Mouse (Mus musculus) ovary, adult 2 months (tissue): ENCODE measurements around the gene Fbxo39. TPM values are rescaled to one million over a fixed set of nuclear protein-coding genes. Genes with fewer than 3 reads are reported as not detected.

Experiments used
- polyA plus RNA-seq: library from polyadenylated mRNA; depleted of rRNA; stranded (reverse); fragments of >200 nt; gene quantifications from 2 replicates; pipeline ENCODE4 v1.2.3, GENCODE M21; 2012; rRNA removed

Gene Fbxo39
- polyA plus RNA-seq, result 0.17 TPM in 1 of 2 replicates, not detected in the other

GRCm38 (mm10) chr11:72314151-72314895, at the start of gene Fbxo39:
Gene Fbxo39, plus strand, starts transcription at chr11:72314444.

GRCm38 (mm10) chr11:72266960-72267560, 47.2 kb upstream of the Fbxo39 start, which contains the start of gene Slc13a5:
Gene Slc13a5, minus strand, starts transcription at chr11:72267222.

GRCm38 (mm10) chr11:72301334-72301733, 12.9 kb upstream of the Fbxo39 start, which contains the start of gene Xaf1:
Gene Xaf1, plus strand, starts transcription at chr11:72301629.

GRCm38 (mm10) chr11:72362347-72362741, 48.1 kb downstream of the Fbxo39 start, which contains the start of gene Tekt1:
Gene Tekt1, minus strand, starts transcription at chr11:72362442.

Other genes with a start within 250 kb of the Fbxo39 start
- 14.7 and 19.9 TPM in 2 replicates for gene Pitpnm3, start 178.7 kb upstream of the Fbxo39 start, polyA plus RNA-seq
- 0.33 and 0.44 TPM in 2 replicates for gene Gm43951, start 107.6 kb upstream of the Fbxo39 start, polyA plus RNA-seq
- 7.6 and 8.4 TPM in 2 replicates for gene 4933427D14Rik, start 107.0 kb upstream of the Fbxo39 start, polyA plus RNA-seq
- 29.3 and 41.0 TPM in 2 replicates for gene Txndc17, start 106.9 kb upstream of the Fbxo39 start, polyA plus RNA-seq
- gene Med31, start 98.9 kb upstream of the Fbxo39 start, polyA plus RNA-seq, result 7.7 and 8.2 TPM in 2 replicates
- gene Slc13a5, start 47.2 kb upstream of the Fbxo39 start, polyA plus RNA-seq, result 0.75 and 0.92 TPM in 2 replicates
- 23.4 and 28.6 TPM in 2 replicates for gene Xaf1, start 12.8 kb upstream of the Fbxo39 start, polyA plus RNA-seq
- gene Tekt1, start 48.0 kb downstream of the Fbxo39 start, polyA plus RNA-seq, result 3.8 and 4.7 TPM in 2 replicates
- 17.1 and 28.2 TPM in 2 replicates for gene Smtnl2, start 97.3 kb downstream of the Fbxo39 start, polyA plus RNA-seq
- 2.2 and 2.9 TPM in 2 replicates for gene Ggt6, start 121.1 kb downstream of the Fbxo39 start, polyA plus RNA-seq
- gene Mybbp1a, start 126.9 kb downstream of the Fbxo39 start, polyA plus RNA-seq, result 86.4 and 93.0 TPM in 2 replicates
- 53.3 and 53.4 TPM in 2 replicates for gene Spns2, start 175.5 kb downstream of the Fbxo39 start, polyA plus RNA-seq
- 1.4 TPM in 2 replicates for gene Spns3, start 236.1 kb downstream of the Fbxo39 start, polyA plus RNA-seq